Mouse (Mus musculus) testis, postnatal 14 days (tissue): ENCODE data around the gene Noto.

Experiments
- DNase-seq: peaks from one replicate; pipeline ENCODE4 v3.0.0; 2021; ENCODE audit warnings: low spot score

Gene Noto

DNA sequence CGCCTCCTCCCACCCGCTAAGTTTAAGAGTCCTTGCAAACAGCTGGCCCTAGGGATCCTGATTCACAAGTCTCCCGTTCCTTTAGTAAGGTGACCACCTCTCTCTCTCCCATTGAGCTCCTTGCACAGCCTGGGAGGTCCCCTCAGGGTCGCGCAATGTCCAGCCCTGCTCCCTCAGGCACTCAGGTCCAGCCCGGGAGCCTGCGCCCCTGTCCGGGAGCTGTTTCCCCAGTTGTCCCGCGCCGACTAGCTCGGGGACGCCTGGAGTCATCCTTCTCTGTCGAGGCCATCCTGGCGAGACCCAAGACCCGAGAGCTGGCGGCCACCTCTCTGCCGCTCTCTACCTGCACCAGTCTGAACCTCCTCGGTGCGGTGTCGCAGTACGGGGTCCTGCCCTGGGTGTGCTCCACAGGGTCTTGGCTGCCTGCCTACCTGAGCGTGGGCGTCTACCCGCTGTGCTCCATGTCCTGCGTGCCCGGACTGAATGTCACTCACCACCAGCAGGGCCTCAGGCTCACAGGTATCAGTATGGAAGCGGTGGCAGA, at the start of gene Noto:
TSS of gene Noto (plus strand) at position 51 of the 544 bp plus-strand sequence.
- DNase-seq = no peak

DNA sequence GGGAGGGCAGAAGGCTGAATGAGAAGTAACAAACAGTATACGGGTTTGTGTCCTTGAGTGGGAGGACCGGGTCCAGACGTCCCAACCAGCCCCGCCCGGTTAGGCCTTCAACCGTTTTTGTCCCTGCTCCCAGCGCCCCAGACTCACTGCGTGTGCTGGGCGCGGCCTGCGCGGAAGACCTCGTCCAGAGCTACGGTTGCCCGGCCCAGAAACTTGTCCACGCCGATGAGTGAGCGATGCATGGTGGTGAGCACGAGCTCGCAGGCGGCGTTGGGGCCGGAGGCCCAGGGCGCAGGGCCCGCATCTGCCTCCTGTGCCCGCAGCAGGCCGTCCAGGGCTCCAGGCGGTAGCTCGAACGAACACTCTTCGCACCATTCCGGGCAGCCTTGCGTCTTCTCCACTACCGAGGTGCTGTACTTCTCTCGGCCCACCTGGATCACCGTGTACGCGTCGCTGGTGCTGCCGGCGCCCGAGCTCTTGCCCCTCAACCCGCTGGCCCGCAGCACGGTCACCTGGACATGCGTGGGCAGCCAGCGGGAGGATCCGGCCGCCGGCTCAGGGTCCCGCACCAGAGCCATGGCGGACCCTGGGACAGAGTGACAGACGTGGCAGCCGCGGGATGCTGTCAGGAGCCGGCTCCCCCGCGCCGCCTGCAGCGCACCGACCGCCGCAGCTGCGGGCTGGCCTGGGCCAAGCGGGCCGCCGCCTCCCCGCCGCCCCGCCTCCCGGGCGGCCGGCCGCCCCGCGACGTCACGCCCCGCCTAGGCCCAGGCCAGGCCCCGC, 49.5 kb upstream of the Noto start, which contains the start of gene Rab11fip5:
TSS of gene Rab11fip5 (minus strand) at position 684 of the 783 bp plus-strand sequence.
- DNase-seq = peak; percentile 56

DNA sequence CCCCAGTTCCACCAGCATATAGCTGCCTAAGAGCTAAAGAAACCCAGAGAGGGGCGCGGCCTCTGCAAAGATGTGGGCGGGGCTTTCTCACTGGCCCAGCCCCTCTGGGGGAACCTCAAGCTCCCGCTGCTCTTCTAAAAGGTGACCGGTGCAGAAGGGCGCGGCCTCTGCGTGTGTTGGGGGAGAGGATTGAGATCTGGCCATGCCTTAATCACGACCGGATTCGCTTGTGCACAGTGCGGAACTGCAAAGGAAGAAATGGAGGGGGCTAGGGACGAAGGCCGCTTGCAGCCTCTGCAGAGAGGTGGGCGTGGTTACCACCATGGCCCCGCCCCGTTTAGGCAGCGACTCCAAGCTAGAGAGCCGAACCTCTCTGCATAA, 49.0 kb upstream of the Noto start:
- DNase-seq = peak; percentile 96

- no peak for DNase-seq
Observed at GRCm38 (mm10) chr6:85377066-85377734, 46.5 kb upstream of the Noto start.

- no peak for DNase-seq
Observed at GRCm38 (mm10) chr6:85377876-85378275, 45.8 kb upstream of the Noto start.

DNA sequence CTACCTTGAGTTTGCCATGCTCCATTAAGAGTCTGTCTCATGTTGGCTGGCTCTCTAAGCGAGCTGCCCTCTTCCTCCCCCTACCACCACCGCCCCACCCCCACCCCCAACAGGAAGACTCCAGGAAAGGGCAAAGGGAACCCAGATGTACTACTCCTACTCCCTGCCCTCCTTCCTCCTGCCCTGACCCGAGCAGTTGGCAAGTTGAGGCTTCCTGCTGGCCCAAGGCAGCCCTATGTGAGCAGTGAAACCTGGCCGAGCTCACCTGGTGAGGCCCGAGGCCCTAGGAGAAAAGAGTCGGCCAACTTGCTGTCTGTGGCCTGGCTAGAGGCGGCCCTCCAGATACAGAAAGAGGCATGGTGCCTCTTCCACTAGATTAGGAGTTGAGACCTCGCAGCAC, 45.1 kb upstream of the Noto start:
- DNase-seq = no peak

DNA sequence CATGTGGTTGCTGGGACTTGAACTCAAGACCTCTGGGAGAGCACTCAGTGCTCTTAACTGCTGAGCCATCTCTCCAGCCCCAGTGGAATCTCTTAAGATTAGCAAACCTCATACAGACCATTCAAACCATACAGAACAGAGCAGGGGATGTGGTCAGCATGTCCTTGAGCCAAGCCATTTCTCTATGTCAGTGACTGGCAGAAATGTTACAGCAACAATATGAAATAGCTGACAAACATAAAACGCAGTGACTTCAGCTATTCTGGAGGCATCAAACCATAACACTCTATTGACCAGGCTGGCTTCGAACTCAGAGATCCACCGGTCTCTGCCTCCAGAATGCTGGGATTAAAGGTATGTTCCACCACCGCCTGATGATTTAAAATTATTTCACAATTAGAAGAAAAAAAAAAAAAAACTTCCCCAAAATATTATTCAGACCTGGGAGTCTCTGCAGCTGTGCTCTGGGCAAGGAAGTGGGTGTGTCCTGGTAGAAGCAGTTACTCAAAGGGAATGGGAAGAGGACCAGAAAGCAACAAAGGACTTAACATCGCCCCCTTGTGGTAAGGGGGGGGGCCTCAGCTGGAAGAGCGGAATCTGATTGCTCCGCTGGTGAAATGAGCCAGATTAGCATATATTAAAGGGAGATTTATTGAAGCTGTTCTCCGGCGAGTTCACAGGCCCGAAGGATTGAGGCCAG, 43.3 kb upstream of the Noto start:
- DNase-seq = peak; percentile 58

GRCm38 (mm10) chr6:85380901-85381647, 42.6 kb upstream of the Noto start:
- no peak for DNase-seq

GRCm38 (mm10) chr6:85381648-85382020, 42.1 kb upstream of the Noto start:
- no peak for DNase-seq

DNA sequence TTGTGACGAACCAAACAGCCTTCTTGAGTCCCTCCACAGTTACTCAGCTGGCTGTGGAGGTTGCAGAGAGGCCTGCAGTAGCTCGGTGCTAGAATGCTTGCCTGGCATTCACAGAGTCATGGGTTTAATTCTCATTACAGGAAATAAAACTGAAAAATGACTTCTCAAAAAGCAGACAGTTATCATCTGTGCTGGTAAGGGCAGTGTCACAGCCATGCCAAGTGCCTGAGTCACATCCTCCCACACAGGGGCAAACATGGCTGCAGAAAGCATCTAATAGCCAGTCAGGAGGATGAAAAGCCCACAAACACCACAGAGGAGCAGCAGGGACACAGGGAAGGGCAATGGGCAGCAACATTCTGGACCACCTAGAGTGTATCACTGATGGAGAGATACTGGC, 40.9 kb upstream of the Noto start:
- no peak for DNase-seq

GRCm38 (mm10) chr6:85388608-85389007, 35.1 kb upstream of the Noto start:
- no peak for DNase-seq

DNA sequence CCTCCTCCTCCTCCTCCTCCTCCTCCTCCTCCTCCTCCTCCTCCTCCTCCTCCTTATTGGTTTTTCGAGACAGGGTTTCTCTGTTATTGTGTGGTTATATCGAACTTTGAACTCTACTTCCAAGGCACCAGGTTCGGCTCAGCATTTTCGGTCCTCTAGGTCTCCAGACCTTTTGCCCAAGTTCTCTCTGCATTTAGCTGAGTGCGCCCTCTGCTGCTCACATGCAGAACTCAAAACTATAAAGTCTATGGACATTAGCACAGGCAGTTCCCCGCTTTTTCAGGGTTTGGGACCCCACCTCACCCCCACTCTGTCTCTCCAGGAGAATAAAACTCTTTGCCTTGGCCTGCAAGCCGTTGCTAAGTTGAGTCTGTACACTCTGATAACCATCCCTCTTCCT, 31.9 kb upstream of the Noto start:
- DNase-seq = no peak

DNA sequence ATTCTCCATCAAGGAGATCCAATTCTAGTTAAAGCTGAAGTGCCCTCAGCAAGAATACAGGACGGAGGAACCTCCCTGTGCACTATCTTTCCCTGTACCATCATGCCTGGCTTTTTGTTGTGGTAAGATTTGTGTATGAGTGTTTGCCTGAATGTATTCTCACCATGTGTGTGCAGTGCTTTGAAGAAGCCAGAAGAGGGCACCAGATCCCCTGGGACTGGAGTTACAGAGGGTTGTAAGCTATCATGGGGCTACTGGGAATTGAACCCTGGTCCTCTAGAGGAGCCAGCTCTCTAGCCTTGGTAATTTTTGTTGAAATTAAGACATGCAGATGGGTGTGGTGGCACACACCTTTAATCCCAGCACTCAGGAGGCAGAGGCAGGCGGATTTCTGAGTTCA, 28.3 kb upstream of the Noto start:
- DNase-seq = no peak

GRCm38 (mm10) chr6:85397165-85397564, 26.5 kb upstream of the Noto start:
- DNase-seq = no peak

- no peak for DNase-seq
Observed at GRCm38 (mm10) chr6:85399715-85400114, 24.0 kb upstream of the Noto start.

DNA sequence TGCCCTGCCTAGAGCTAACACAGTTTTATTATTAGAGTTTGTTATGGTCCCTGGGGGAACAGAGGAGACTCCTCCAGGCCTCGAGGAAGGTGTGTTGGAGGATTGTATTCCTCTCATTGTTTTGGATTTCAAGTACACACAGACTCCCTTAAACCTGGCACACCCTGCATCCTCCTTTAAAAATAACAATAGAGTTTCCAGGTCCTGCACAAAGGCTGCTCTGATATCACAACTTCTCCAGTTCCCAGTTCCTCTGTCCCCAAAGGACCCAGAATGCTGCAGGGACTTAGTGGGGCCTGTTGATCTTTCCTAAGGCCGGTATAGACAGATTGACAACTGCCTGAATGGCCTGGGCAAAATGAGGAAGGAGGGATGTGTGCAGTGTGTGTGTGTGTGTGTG, 21.1 kb upstream of the Noto start:
- DNase-seq = no peak

DNA sequence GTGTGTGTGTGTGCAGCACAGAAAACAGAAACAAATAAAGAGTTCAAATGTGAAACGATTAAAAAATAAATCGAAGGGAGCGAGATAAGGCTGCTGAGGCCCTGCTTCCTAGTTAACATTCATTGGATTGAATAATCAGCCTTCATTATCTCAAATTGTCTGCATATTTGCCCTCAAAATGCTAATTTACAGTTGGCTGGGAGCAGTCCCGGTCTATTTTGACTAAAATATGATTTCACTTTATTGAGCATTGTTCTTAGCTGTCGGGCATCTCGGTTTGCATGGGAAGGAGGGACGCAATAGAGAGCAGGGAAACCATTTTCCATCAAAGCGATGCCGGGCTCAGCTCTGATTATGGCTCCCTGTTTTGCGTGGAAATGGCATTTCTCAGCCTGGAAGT, 20.6 kb upstream of the Noto start:
- no peak for DNase-seq

DNA sequence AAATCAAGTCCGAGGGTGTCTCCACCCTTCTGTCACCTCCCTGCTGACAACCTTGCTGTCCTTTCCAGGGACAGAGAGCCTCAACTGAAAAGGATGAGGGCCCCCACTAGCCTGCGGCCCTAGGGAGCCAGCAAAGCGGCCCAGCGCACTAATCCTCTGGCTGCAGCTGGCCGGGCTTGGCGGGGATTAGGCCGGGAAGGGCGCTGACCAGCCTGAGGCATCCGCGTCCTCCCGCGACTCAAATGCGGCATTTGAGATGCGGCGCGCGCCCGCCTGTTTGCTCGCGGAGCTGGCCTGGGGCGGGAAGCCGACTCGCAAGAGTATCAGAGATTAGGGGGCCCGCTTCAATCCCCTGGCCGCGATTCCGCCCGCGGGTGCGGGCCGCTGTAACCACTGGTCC, 14.7 kb upstream of the Noto start:
- DNase-seq = no peak

GRCm38 (mm10) chr6:85410771-85411273, 12.9 kb upstream of the Noto start:
- no peak for DNase-seq

- DNase-seq = no peak
Observed at GRCm38 (mm10) chr6:85415829-85416228, 7.9 kb upstream of the Noto start.

GRCm38 (mm10) chr6:85419150-85419549, 4.5 kb upstream of the Noto start:
- DNase-seq = no peak
